Mouse (Mus musculus) hindbrain, postnatal 0 days (tissue): Measurements from ENCODE around the gene Mmp28. TPM values are rescaled to one million over a fixed set of nuclear protein-coding genes. Genes with fewer than 3 reads are reported as not detected.

Source experiments
- ATAC-seq: fragments of 200-750 bp; cut with Nextera tagmentation; 2 replicates; pipeline ENCODE4 v1.8.0; 2017; ENCODE audit warnings: mild to moderate bottlenecking, moderate TSS enrichment, moderate library complexity
- DNase-seq: peaks from one replicate; pipeline ENCODE4 v3.0.0-alpha.2; 2015; ENCODE audit warnings: low spot score
- H3K27ac ChIP-seq: fragments of 300-500 bp; sonication (generic); 2 replicates; pipeline ENCODE4 v1.5.1; 2014; ENCODE audit warnings: mild to moderate bottlenecking
- H3K27me3 ChIP-seq: fragments of 300-500 bp; sonication (generic); 2 replicates; pipeline ENCODE4 v1.6.1; 2014; ENCODE audit warnings: low read length, mixed read lengths; ENCODE audit not compliant: insufficient read depth
- H3K36me3 ChIP-seq: fragments of 300-500 bp; sonication (generic); 2 replicates; pipeline ENCODE4 v1.6.1; 2014; ENCODE audit warnings: low read length, mixed read lengths; ENCODE audit not compliant: insufficient read depth
- H3K4me1 ChIP-seq: fragments of 300-500 bp; sonication (generic); 2 replicates; pipeline ENCODE4 v1.6.1; 2014; ENCODE audit warnings: antibody characterized with exemption, low read length, mixed read lengths; ENCODE audit not compliant: insufficient read depth
- H3K4me2 ChIP-seq: fragments of 300-500 bp; sonication (generic); 2 replicates; pipeline ENCODE4 v1.6.1; 2014; ENCODE audit warnings: low read depth, mild to moderate bottlenecking, low read length, moderate library complexity, mixed read lengths
- H3K4me3 ChIP-seq: fragments of 300-500 bp; sonication (generic); 2 replicates; pipeline ENCODE4 v1.5.1; 2014; ENCODE audit warnings: low read length
- H3K9ac ChIP-seq: fragments of 300-500 bp; sonication (generic); replicated peaks from 2 replicates; pipeline ENCODE4 v1.6.1; 2014; ENCODE audit warnings: mild to moderate bottlenecking, low read length, moderate library complexity, mixed read lengths
- H3K9me3 ChIP-seq: fragments of 300-500 bp; sonication (generic); 2 replicates; pipeline ENCODE4 v1.6.1; 2016; ENCODE audit warnings: low read length, mixed read lengths
- CTCF ChIP-seq: IDR thresholded peaks from 2 replicates; pipeline ENCODE4 v1.5.1; 2016; ENCODE audit warnings: antibody characterized with exemption, control low read depth, low read depth
- WGBS: fragments of 180-500 bp; shearing (Covaris S2); extraction: QIAGEN DNeasy Blood & Tissue Kit; methylation state at CpG from one replicate; pipeline ENCODE4 v1.1.7; 2014; 5-methylcytosine and 5-hydroxymethylcytosine counted together
- polyA plus RNA-seq: library from polyadenylated mRNA; unstranded; fragments of >200 nt; fragmentation: Nextera tagmentation; extraction: Ambion mirVana; gene quantifications from 2 replicates; pipeline ENCODE4 v1.2.1, GENCODE M21; 2015
- total RNA-seq: library from RNA; depleted of rRNA; stranded (reverse); fragments of >200 nt; gene quantifications from 2 replicates; pipeline ENCODE4 v1.2.3, GENCODE M21; 2014; rRNA removed

Mmp28 gene
- total RNA-seq: 8.7 and 9.1 TPM in 2 replicates
- polyA plus RNA-seq: 2.4 and 2.6 TPM in 2 replicates

DNA sequence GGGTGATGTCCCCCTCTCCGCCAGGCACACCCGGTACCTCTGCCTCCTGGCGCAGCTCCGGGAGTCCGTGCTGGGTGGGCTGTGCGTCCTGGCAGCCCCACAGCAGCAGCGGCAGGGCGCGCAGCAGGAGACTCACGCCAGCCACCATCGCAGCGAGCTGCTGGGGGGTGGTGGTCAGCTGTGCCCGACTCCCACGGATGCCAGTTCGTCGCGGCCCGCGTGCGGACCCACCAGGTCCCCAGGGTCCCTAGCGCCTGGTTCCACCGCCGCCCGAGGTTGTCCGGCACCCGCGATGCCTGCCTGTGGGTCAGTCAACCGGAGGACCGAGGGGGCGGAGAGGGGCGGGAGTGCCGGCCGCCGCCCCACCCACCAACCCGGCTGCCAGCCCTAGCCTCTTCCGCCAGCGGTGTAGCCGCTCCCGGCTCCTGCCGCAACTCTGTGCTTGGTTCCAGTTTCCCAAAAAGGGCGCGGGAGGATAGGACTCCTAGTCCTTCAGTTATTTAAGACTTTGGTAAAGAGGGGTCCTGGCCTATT is at the start of gene Mmp28:
Mmp28 (minus strand) TSS at position 361 of the 534 bp plus-strand sequence.
- H3K27ac ChIP-seq: peak within 1 kb of the TSS; percentile 51; the same call in 1 of the 2 replicates
- no peaks in the 10 kb centered on the region for H3K36me3 ChIP-seq
- H3K4me3 ChIP-seq: peak within 1 kb of the TSS; percentile 54
- no peak for TF ChIP-seq CTCF
- under 1% methylated on average over 42 of the region's 42 CpGs for WGBS
- ATAC-seq (peak; percentile 48; the same call in 1 of the 2 replicates), DNase-seq (peak; percentile 56)
- no peaks in the 10 kb centered on the region for H3K9me3 ChIP-seq
- H3K4me1 ChIP-seq: peaks cover 28% of the 10 kb centered on the region
- H3K27me3 ChIP-seq: no peaks in the 10 kb centered on the region
- peak within 1 kb of the TSS; percentile 56 for H3K9ac ChIP-seq
- peak within 1 kb of the TSS; percentile 76 for H3K4me2 ChIP-seq

DNA sequence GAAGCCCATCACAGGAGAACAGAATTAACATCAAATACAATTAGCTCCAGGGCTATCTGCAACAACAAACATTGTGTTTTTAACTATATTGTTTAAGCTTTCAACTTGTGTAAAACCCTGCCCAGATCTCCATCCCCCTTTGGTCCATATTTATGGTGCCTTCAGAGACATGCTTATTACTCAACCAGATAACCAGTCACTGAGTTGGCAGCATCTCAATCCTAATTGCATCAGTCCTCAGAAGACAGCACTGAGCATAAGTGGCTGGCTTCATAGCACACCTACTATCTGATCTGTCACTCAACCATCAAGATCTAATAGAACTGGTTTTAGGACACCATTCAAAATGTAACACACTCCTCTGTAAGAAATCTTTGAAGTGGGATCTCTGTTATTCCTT is 46.6 kb upstream of the Mmp28 start:
- Histone ChIP-seq H3K27me3 (no peaks in the 10 kb centered on the region), H3K9me3 (no peaks in the 10 kb centered on the region), H3K27ac (no peak overlapping the region), H3K9ac (no peak overlapping the region), H3K36me3 (peaks cover 26% of the 10 kb centered on the region), H3K4me2 (no peak overlapping the region), H3K4me3 (no peak overlapping the region), H3K4me1 (no peaks in the 10 kb centered on the region)
- TF ChIP-seq CTCF: no peak
- ATAC-seq (no peak), DNase-seq (no peak)

DNA sequence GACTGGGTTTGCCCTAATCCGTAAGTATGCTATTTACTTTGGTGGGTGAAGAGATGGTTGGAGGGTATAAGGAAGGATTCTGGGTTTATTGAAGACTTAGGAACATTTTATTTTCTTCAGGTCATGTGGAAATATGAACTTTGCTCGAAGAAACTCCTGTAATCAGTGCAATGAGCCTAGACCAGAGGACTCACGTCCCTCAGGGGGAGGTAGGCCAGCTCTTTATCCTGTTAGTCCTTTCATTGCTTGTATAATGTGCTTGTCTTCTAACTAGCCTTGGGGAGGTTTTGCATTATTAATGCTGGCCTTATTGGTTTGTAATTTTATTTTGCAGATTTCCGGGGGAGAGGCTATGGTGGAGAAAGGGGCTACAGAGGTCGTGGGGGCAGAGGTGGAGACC is 41.4 kb upstream of the Mmp28 start:
- 85% methylated on average over 5 of the region's 5 CpGs for WGBS
- no peak overlapping the region for H3K27ac ChIP-seq
- TF ChIP-seq CTCF: no peak
- no peak overlapping the region for H3K4me3 ChIP-seq
- H3K9ac ChIP-seq: no peak overlapping the region
- H3K27me3 ChIP-seq: no peaks in the 10 kb centered on the region
- H3K4me2 ChIP-seq: no peak overlapping the region
- no peaks in the 10 kb centered on the region for H3K9me3 ChIP-seq
- H3K4me1 ChIP-seq: no peaks in the 10 kb centered on the region
- DNase-seq: no peak
- H3K36me3 ChIP-seq: peaks cover 43% of the 10 kb centered on the region
- ATAC-seq: no peak

DNA sequence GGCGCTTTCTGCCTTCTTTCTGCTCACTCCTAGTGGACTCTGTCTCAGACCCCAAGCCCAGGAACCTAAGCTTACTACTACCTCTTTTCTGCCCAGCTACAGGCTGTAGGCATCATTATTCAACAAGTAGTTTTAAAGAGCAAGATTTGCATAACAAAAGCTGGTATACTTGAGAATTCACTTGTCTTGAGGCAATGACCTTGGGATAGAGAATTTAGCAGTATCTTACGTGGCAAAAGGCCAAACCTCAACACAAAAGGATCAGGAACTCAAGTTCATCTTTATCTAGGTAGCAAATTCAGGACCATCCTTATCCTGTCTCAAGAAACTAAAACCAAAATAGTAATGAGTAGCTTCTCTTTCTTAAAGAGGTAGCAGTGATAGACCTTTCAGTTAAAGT is 32.7 kb upstream of the Mmp28 start:
- Histone ChIP-seq H3K4me3 (no peak overlapping the region), H3K4me2 (no peak overlapping the region), H3K4me1 (no peaks in the 10 kb centered on the region), H3K36me3 (no peaks in the 10 kb centered on the region; the same call in 1 of the 2 replicates), H3K9me3 (no peaks in the 10 kb centered on the region), H3K9ac (no peak overlapping the region), H3K27ac (no peak overlapping the region), H3K27me3 (no peaks in the 10 kb centered on the region)
- 66% methylated on average over 2 of the region's 2 CpGs for WGBS
- ATAC-seq (no peak), DNase-seq (no peak)
- no peak for TF ChIP-seq CTCF

DNA sequence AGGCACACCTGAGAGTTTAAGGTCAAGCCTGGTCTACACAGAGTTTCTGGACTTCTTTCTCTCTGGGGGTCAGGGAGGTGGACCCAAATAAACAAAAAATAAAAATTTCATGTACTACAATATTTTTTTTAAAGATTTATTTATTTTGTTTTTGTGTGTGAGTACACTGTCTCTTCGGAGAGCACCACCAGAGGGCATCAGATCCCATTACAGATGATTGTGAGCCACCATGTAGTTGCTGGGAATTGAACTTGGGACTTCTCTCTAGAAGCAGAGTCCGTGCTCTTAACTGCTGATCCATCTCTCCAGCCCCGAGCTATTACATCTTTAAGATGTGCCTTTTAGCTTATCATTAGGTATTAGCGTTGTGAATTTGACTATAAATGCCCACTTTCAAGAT is 28.6 kb upstream of the Mmp28 start:
- no peak overlapping the region for H3K4me3 ChIP-seq
- DNase-seq: peak; percentile 6
- H3K9ac ChIP-seq: no peak overlapping the region
- WGBS: 92% methylated on average over 4 of the region's 4 CpGs
- H3K9me3 ChIP-seq: no peaks in the 10 kb centered on the region
- H3K27me3 ChIP-seq: no peaks in the 10 kb centered on the region
- no peak overlapping the region for H3K27ac ChIP-seq
- H3K4me2 ChIP-seq: no peak overlapping the region
- TF ChIP-seq CTCF: no peak; the same call in 1 of the 2 replicates
- H3K36me3 ChIP-seq: peaks cover 11% of the 10 kb centered on the region; the same call in 1 of the 2 replicates
- H3K4me1 ChIP-seq: no peaks in the 10 kb centered on the region
- ATAC-seq: no peak

DNA sequence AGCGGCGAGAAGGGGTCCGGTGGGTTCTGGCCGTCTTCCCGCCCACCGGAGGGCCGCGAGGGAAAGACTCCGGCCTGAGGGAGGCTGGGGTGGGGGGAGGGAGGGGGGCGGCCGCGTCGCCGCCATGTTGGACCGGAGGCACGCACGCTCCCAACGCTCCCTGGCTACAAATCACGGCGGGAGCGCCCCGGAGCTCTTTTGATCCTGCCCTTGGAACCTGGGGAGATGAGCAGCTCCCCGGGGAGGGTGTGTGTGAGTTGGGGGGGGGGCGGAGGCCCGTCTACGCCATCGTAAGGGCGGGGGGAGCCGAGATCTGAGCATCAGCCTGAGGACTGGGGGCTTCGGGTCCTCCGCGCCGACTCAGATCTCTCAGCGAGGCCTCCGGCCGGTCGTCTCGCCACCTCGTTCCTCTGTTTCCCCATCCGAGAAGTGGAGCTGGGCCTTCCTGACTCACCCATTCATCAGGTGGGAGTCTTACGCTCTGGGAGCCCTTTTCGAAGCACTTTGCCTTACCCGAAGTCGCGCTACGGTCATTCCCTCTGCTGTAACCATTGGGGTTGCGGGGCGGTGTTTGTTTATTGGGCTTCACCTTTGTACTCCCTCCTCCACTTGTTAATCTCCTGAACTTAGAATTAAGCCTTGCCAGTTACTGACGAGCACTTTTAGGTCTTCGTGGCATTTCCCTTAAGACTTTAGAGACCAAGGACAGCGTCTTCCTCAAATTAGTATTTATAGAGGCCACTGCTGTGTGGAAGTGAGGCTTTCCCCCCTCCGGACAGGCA is 10.6 kb upstream of the Mmp28 start:
- DNase-seq: peak; percentile 78

More for the DNA sequence above, 10.6 kb upstream of the Mmp28 start:
- Histone ChIP-seq H3K27me3 (no peaks in the 10 kb centered on the region), H3K27ac (peak overlapping the region; percentile 96), H3K36me3 (no peaks in the 10 kb centered on the region; the same call in 1 of the 2 replicates), H3K9ac (peak overlapping the region; percentile 81), H3K9me3 (no peaks in the 10 kb centered on the region), H3K4me2 (peak overlapping the region; percentile 87), H3K4me1 (peaks cover 8% of the 10 kb centered on the region; the same call in 1 of the 2 replicates), H3K4me3 (peak overlapping the region; percentile 98)
- TF ChIP-seq CTCF: no peak
- peak; percentile 90 for ATAC-seq
- under 1% methylated on average over 42 of the region's 52 CpGs for WGBS
